Mouse (Mus musculus): ENCODE results near the gene Adarb2. TPM values are rescaled to one million over a fixed set of nuclear protein-coding genes. Genes with fewer than 3 reads are reported as not detected.

Adarb2 gene
- total and polyA plus RNA-seq, 3 experiments: 0.42 to 0.57 TPM; not detected in 1

- Histone ChIP-seq H3K27ac (ENCODE audit: control insufficient read depth, low read depth, low read length) (no peak overlapping the region), H3K27me3 (ENCODE audit: control insufficient read depth in 1 of 2, insufficient read depth in 2 of 2, low read length in 2 of 2) (no peaks in the 10 kb centered on the region), H3K4me3 (ENCODE audit: control insufficient read depth in 1 of 2, insufficient read depth in 1 of 2, low read depth in 2 of 2, low read length in 2 of 2) (no peak overlapping the region), H3K79me2 (ENCODE audit: control insufficient read depth, insufficient read depth, low read length, poor library complexity) (no peaks in the 10 kb centered on the region), H3K4me1 (ENCODE audit: control insufficient read depth in 1 of 2, insufficient read depth in 2 of 2, low read length in 2 of 2) (no peaks in the 10 kb centered on the region), H3K9ac (ENCODE audit: control insufficient read depth, low read depth, low read length, poor library complexity, severe bottlenecking) (no peak overlapping the region), H3K9me3 (replicated peaks; ENCODE audit: insufficient read depth, low read length) (no peaks in the 10 kb centered on the region), H3K36me3 (ENCODE audit: control insufficient read depth in 1 of 2, insufficient read depth in 2 of 2, low read length in 2 of 2) (no peaks in the 10 kb centered on the region)
- no peak for DNase-seq (ENCODE audit: low read depth, low spot score)
- TF ChIP-seq SMC3 (IDR thresholded peaks at IDR 0.05; ENCODE audit: low read depth, low read length) (no peak), ELF1 (IDR thresholded peaks at IDR 0.05; ENCODE audit: low read depth, low read length) (no peak), POLR2AphosphoS5 (IDR thresholded peaks at IDR 0.05; ENCODE audit: borderline replicate concordance, low read depth, low read length) (no peak), MYB (IDR thresholded peaks at IDR 0.05; ENCODE audit: low read depth, low read length) (no peak), NELFE (IDR thresholded peaks at IDR 0.05; ENCODE audit: low read depth, low read length) (no peak), ZKSCAN1 (IDR thresholded peaks at IDR 0.05; ENCODE audit: low read depth, low read length) (no peak), GABPA (IDR thresholded peaks at IDR 0.05; ENCODE audit: low read depth, low read length) (no peak), CHD1 (IDR thresholded peaks at IDR 0.05; ENCODE audit: low read depth, low read length) (no peak), CTCF (IDR thresholded peaks at IDR 0.05 in 2 of 3, conservative IDR thresholded peaks at IDR 0.05 in 1 of 3; ENCODE audit: control insufficient read depth in 1 of 3, insufficient read depth in 1 of 3, low read depth in 2 of 3, low read length in 3 of 3, poor library complexity in 1 of 3, severe bottlenecking in 1 of 3) (no peak)
Measured at GRCm38 (mm10) chr13:8283116-8283515, 80.5 kb downstream of the Adarb2 start.

- Histone ChIP-seq H3K4me3 (ENCODE audit: control insufficient read depth in 1 of 2, insufficient read depth in 1 of 2, low read depth in 2 of 2, low read length in 2 of 2) (no peak overlapping the region), H3K27me3 (ENCODE audit: control insufficient read depth in 1 of 2, insufficient read depth in 2 of 2, low read length in 2 of 2) (no peaks in the 10 kb centered on the region), H3K27ac (ENCODE audit: control insufficient read depth, low read depth, low read length) (no peak overlapping the region), H3K9me3 (replicated peaks; ENCODE audit: insufficient read depth, low read length) (no peaks in the 10 kb centered on the region), H3K36me3 (ENCODE audit: control insufficient read depth in 1 of 2, insufficient read depth in 2 of 2, low read length in 2 of 2) (no peaks in the 10 kb centered on the region), H3K4me1 (ENCODE audit: control insufficient read depth in 1 of 2, insufficient read depth in 2 of 2, low read length in 2 of 2) (no peaks in the 10 kb centered on the region), H3K9ac (ENCODE audit: control insufficient read depth, low read depth, low read length, poor library complexity, severe bottlenecking) (no peak overlapping the region), H3K79me2 (ENCODE audit: control insufficient read depth, insufficient read depth, low read length, poor library complexity) (no peaks in the 10 kb centered on the region)
- DNase-seq (ENCODE audit: low read depth, low spot score): peak; percentile 41
- TF ChIP-seq MYB (IDR thresholded peaks at IDR 0.05; ENCODE audit: low read depth, low read length): no peak
- TF ChIP-seq ZKSCAN1 (IDR thresholded peaks at IDR 0.05; ENCODE audit: low read depth, low read length): no peak
- TF ChIP-seq SMC3 (IDR thresholded peaks at IDR 0.05; ENCODE audit: low read depth, low read length): no peak
Measured at GRCm38 (mm10) chr13:8316347-8317141, 113.9 kb downstream of the Adarb2 start.

- TF ChIP-seq NELFE (IDR thresholded peaks at IDR 0.05; ENCODE audit: low read depth, low read length) (no peak), MAFK (IDR thresholded peaks at IDR 0.05; ENCODE audit: borderline replicate concordance, low read depth, low read length) (no peak), ZKSCAN1 (IDR thresholded peaks at IDR 0.05; ENCODE audit: low read depth, low read length) (no peak), ELF1 (IDR thresholded peaks at IDR 0.05; ENCODE audit: low read depth, low read length) (no peak), UBTF (IDR thresholded peaks at IDR 0.05; ENCODE audit: borderline replicate concordance, insufficient read depth, low read depth, low read length) (no peak), E2F4 (IDR thresholded peaks at IDR 0.05; ENCODE audit: borderline replicate concordance, low read depth, low read length) (no peak)
- Histone ChIP-seq H3K27ac (ENCODE audit: control insufficient read depth, low read depth, low read length) (no peak overlapping the region), H3K9me3 (replicated peaks; ENCODE audit: insufficient read depth, low read length) (no peaks in the 10 kb centered on the region), H3K4me3 (ENCODE audit: control insufficient read depth in 1 of 2, insufficient read depth in 1 of 2, low read depth in 2 of 2, low read length in 2 of 2) (no peak overlapping the region), H3K36me3 (ENCODE audit: control insufficient read depth in 1 of 2, insufficient read depth in 2 of 2, low read length in 2 of 2) (no peaks in the 10 kb centered on the region), H3K79me2 (ENCODE audit: control insufficient read depth, insufficient read depth, low read length, poor library complexity) (no peaks in the 10 kb centered on the region), H3K27me3 (ENCODE audit: control insufficient read depth in 1 of 2, insufficient read depth in 2 of 2, low read length in 2 of 2) (no peaks in the 10 kb centered on the region), H3K9ac (ENCODE audit: control insufficient read depth, low read depth, low read length, poor library complexity, severe bottlenecking) (no peak overlapping the region), H3K4me1 (ENCODE audit: control insufficient read depth in 1 of 2, insufficient read depth in 2 of 2, low read length in 2 of 2) (no peaks in the 10 kb centered on the region)
- no peak for DNase-seq (ENCODE audit: low read depth, low spot score)
Measured at GRCm38 (mm10) chr13:8333589-8334455, 131.2 kb downstream of the Adarb2 start.
